Mouse (Mus musculus) heart, postnatal 14 days (tissue): ENCODE results near the gene Exph5. TPM values are rescaled to one million over a fixed set of nuclear protein-coding genes. Genes with fewer than 3 reads are reported as not detected.

Source experiments
- DNase-seq, 2 experiments: peaks; one replicate each; pipeline ENCODE4 v3.0.0; 2021 to 2022
- intact Hi-C: fragments of 180-260 bp; cut with DNase I; formaldehyde crosslinking; loops from one replicate; pipeline ENCODE4 v1.15.1; 2025
- microRNA-seq, 2 experiments: library from miRNA; unstranded; fragments of <30 nt; microRNA quantifications; one replicate each; pipeline ENCODE4 v1.2.0; 2021 to 2022
- total RNA-seq, 2 experiments: library from RNA; stranded (reverse); gene quantifications; 2 replicates each; pipeline ENCODE4 v1.2.3; 2021

Gene Exph5
- total RNA-seq, 2 experiments from 2014 or later: 0.22 to 0.34 TPM

- intact Hi-C loops: no loop called here
- no peak for DNase-seq
These were observed 99.7 kb downstream of the Exph5 start for GRCm38 (mm10) chr9:53401146-53401545.

GRCm38 (mm10) chr9:53402291-53402711 lies 100.8 kb downstream of the Exph5 start, which contains the start of gene 4930550C14Rik:
Gene 4930550C14Rik (plus strand): TSS chr9:53402325.
- intact Hi-C loops: no loop called here
- DNase-seq: peak; percentile 29 to 51

- DNase-seq: no peak
- intact Hi-C loops: no loop called here
These were observed 101.5 kb downstream of the Exph5 start for GRCm38 (mm10) chr9:53402991-53403390.

GRCm38 (mm10) chr9:53404050-53404752 lies 102.7 kb downstream of the Exph5 start:
- intact Hi-C loops: no loop called here
- DNase-seq: no peak

- peak; percentile 59 to 70 for DNase-seq
- intact Hi-C loops: no loop called here
These were observed 103.6 kb downstream of the Exph5 start for GRCm38 (mm10) chr9:53404753-53405722.

- intact Hi-C loops: no loop called here
These were observed 107.1 kb downstream of the Exph5 start for GRCm38 (mm10) chr9:53408548-53408947.

GRCm38 (mm10) chr9:53408953-53409361 lies 107.5 kb downstream of the Exph5 start:
- no peak for DNase-seq
- intact Hi-C loops: no loop called here

More at GRCm38 (mm10) chr9:53408548-53408947, 107.1 kb downstream of the Exph5 start:
- DNase-seq: no peak

GRCm38 (mm10) chr9:53409427-53409826 lies 108.0 kb downstream of the Exph5 start:
- DNase-seq: no peak
- intact Hi-C loops: no loop called here

GRCm38 (mm10) chr9:53422133-53422896 lies 120.8 kb downstream of the Exph5 start:
- intact Hi-C loops: no loop called here

GRCm38 (mm10) chr9:53426726-53427125 lies 125.3 kb downstream of the Exph5 start:
- DNase-seq: no peak
- intact Hi-C loops: no loop called here

More at GRCm38 (mm10) chr9:53422133-53422896, 120.8 kb downstream of the Exph5 start:
- no peak for DNase-seq

Small RNA genes lying within 50 kb of the gene (microRNA-seq; reads per million reads assigned to microRNA genes)
- gene Mir130c: 0 reads per million in 2 experiments

Other genes with a start within 250 kb of the Exph5 start
- 1 to 10 TPM; 9.6 to 9.7 TPM for gene Ddx10, start 53.6 kb upstream of the Exph5 start, total RNA-seq
- 10 to 100 TPM; 10.9 to 12.3 TPM for gene Kdelc2, start 82.4 kb downstream of the Exph5 start, total RNA-seq
- gene 4930550C14Rik, start 100.7 kb downstream of the Exph5 start, total RNA-seq: under 1 TPM; 0.36 to 0.41 TPM
- 10 to 100 TPM in 1 of 2 experiments, 1 to 10 TPM in 1; 9.6 to 10.3 TPM for gene Atm, start 235.1 kb downstream of the Exph5 start, total RNA-seq
- gene Npat, start 235.4 kb downstream of the Exph5 start, total RNA-seq: 1 to 10 TPM; 8.3 to 8.5 TPM